Mouse (Mus musculus): ENCODE measurements around the gene Rgs12.

Gene Rgs12

DNA sequence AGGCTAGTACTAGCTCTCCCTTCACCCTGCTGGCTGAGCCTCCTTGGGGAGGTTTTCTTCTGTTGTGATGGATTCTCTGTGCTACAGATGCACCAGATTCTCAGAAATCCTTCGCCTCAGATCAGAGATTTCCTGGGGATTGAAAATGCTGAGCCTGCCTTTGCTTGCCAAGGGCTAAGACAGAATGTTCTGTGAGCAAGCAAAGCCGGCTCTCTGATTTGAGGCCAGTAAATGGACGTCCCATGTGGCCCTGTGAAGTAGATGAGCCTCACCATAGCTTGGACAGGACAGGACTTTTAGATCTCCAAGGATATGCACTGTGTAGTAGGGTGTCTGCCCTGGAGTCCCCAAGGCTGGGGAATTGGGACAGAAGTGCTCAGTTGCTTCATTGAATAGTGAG, 135.7 kb downstream of the Rgs12 start:
- CTCF ChIA-PET = no interaction called here

DNA sequence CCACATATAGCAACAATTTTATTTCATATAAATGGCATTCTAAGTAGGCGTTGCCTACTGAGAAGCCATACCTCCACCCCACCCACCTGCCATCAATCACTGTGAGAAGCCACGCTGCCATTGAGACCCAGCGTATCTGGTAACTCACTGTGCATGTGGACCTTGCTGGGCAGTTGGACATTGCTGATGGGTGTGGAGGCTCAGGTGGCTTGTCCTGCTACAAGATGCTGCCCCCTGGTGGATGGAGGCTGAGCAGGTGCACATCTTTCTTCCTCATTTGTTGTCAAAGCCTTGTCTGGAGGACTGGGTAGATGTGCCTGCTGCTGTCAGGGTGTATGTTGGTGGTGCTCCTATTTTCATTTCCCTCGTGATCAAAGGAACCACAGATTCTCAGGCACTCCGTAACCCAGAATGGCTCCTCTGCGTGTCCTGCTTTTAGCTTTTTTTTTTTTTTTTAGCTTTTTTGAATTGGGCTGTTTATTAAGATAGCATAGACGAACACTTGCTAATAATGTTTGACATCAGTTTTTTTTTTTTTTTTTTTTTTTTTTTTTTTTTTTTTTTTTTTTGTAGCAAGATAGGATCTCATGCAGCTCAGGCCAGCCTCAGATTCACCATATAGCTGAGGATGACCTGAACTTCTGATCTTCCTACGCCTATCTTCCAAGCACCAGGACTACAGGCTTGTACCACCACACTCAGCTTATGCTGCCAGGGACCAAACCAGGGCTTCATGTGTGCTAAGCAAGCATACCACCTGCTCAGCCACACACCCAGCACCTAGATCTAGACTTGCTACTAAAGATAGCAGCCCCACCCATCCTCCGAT, 139.8 kb downstream of the Rgs12 start:
- CTCF ChIA-PET = interaction anchor here (0.7 kb wide), 1 partner anchor 99 kb away, joined by 3 read pairs; no protein-coding TSS in a partner anchor
